ENCODE assay signal across 8 mouse cellular contexts in genomic region chr15:79455106-79455810, GRCm38 (mm10). TPM values are rescaled to one million over a fixed set of nuclear protein-coding genes. Genes with fewer than 3 reads are reported as not detected.
DNase-seq lines count a peak whose midpoint lies in the region; ATAC-seq and TF ChIP-seq lines count a peak whose summit lies in the region.

Gene Csnk1e (minus strand): TSS chr15:79455566.

- no peaks in the 10 kb centered on the region for H3K27me3 ChIP-seq in heart, adult 2 months (ENCODE audit: control insufficient read depth, insufficient read depth, low read length)
- H3K27me3 ChIP-seq in kidney, adult 2 months (replicated peaks; ENCODE audit: control insufficient read depth, insufficient read depth, low read length): no peaks in the 10 kb centered on the region
- H3K27me3 ChIP-seq in limb, embryonic 15.5 days: no peaks in the 10 kb centered on the region; the same call in 1 of the 2 replicates
- H3K27me3 ChIP-seq in midbrain, embryonic 15.5 days (replicated peaks): no peaks in the 10 kb centered on the region

- peak within 1 kb of the TSS; percentile 80 for H3K4me2 ChIP-seq in limb, embryonic 15.5 days
- peak within 1 kb of the TSS; percentile 55 for H3K4me2 ChIP-seq in midbrain, embryonic 15.5 days

- H3K9me3 ChIP-seq in limb, embryonic 15.5 days: no peaks in the 10 kb centered on the region
- H3K9me3 ChIP-seq in midbrain, embryonic 15.5 days: no peaks in the 10 kb centered on the region

- intact Hi-C loops in heart, adult 2 months (cut with DNase I): no loop called here

- peak within 1 kb of the TSS; percentile 58 for H3K9ac ChIP-seq in heart, adult 2 months (ENCODE audit: low read depth, low read length)
- peak within 1 kb of the TSS; percentile 28 for H3K9ac ChIP-seq in limb, embryonic 15.5 days
- H3K9ac ChIP-seq in midbrain, embryonic 15.5 days: peak within 1 kb of the TSS; percentile 16; the same call in 1 of the 2 replicates

- peak; percentile 63 for ATAC-seq in limb, embryonic 15.5 days (ENCODE audit: insufficient number of reproducible peaks, low FRiP score, low TSS enrichment, low read depth)
- no peak for ATAC-seq in midbrain, embryonic 15.5 days (replicated peaks)

- H3K4me3 ChIP-seq in heart, adult 2 months: peak within 1 kb of the TSS; percentile 28; the same call in 1 of the 2 replicates
- H3K4me3 ChIP-seq in kidney, adult 2 months (ENCODE audit: insufficient read depth, low read depth, low read length): peak within 1 kb of the TSS; percentile 41
- peak within 1 kb of the TSS; percentile 36 for H3K4me3 ChIP-seq in limb, embryonic 15.5 days
- peak within 1 kb of the TSS; percentile 27 for H3K4me3 ChIP-seq in midbrain, embryonic 15.5 days

- TF ChIP-seq POLR2A in heart, adult 2 months (IDR thresholded peaks at IDR 0.05; ENCODE audit: insufficient read depth, low read depth, low read length): 0 out of 2 replicates have a peak, but pooled peaks have one; percentile 11
- no peak for TF ChIP-seq POLR2A in kidney, adult 2 months (IDR thresholded peaks at IDR 0.05; ENCODE audit: low read depth, low read length)

- no peaks in the 10 kb centered on the region for H3K79me2 ChIP-seq in heart, adult 2 months (replicated peaks; ENCODE audit: control insufficient read depth, insufficient read depth, low read length)

- DNase-seq in urinary bladder, adult 18-20 months (ENCODE audit: low spot score in 2 of 2): peak; percentile 73 to 77
- no peak for DNase-seq in urinary bladder, postnatal 10 days (ENCODE audit: low spot score)
- DNase-seq in embryo, embryonic 11.5 days (ENCODE audit: low read depth, low spot score): peak; percentile 34
- peak; percentile 79 to 83 for DNase-seq in heart, adult 2 months
- DNase-seq in kidney, adult 2 months: peak; percentile 78
- peak; percentile 60 to 67 for DNase-seq in thymus, postnatal 36 days

- 7% methylated on average over 24 of the region's 24 CpGs for WGBS in heart, adult 2 months
- WGBS in kidney, adult 2 months: 3% methylated on average over 24 of the region's 24 CpGs
- WGBS in limb, embryonic 15.5 days: 2% methylated on average over 24 of the region's 24 CpGs
- 3% methylated on average over 24 of the region's 24 CpGs for WGBS in midbrain, embryonic 15.5 days

- H3K36me3 ChIP-seq in heart, adult 2 months (ENCODE audit: control insufficient read depth, insufficient read depth, low read length): no peaks in the 10 kb centered on the region
- no peaks in the 10 kb centered on the region for H3K36me3 ChIP-seq in kidney, adult 2 months (ENCODE audit: control insufficient read depth, insufficient read depth, low read length)
- no peaks in the 10 kb centered on the region for H3K36me3 ChIP-seq in limb, embryonic 15.5 days
- H3K36me3 ChIP-seq in midbrain, embryonic 15.5 days (replicated peaks): no peaks in the 10 kb centered on the region

- no peak for TF ChIP-seq CTCF in heart, adult 2 months (IDR thresholded peaks at IDR 0.05)
- no peak for TF ChIP-seq CTCF in kidney, adult 2 months (conservative IDR thresholded peaks at IDR 0.05; ENCODE audit: insufficient read depth, insufficient read length, low read depth, low read length)

- H3K27ac ChIP-seq in heart, adult 2 months: no peak within 1 kb of the TSS
- H3K27ac ChIP-seq in kidney, adult 2 months (ENCODE audit: insufficient read depth, low read depth, low read length): no peak within 1 kb of the TSS
- no peak within 1 kb of the TSS for H3K27ac ChIP-seq in limb, embryonic 15.5 days
- no peak within 1 kb of the TSS for H3K27ac ChIP-seq in midbrain, embryonic 15.5 days

- H3K4me1 ChIP-seq in heart, adult 2 months (ENCODE audit: control insufficient read depth, insufficient read depth, low read length): peaks cover 1% of the 10 kb centered on the region
- H3K4me1 ChIP-seq in kidney, adult 2 months (ENCODE audit: control insufficient read depth, insufficient read depth, low read length): peaks cover 3% of the 10 kb centered on the region; the same call in 1 of the 2 replicates
- H3K4me1 ChIP-seq in limb, embryonic 15.5 days: peaks cover 11% of the 10 kb centered on the region
- peaks cover 7% of the 10 kb centered on the region for H3K4me1 ChIP-seq in midbrain, embryonic 15.5 days

- TF ChIP-seq EP300 in heart, adult 2 months (IDR thresholded peaks at IDR 0.05; ENCODE audit: insufficient read depth, low read depth, low read length): no peak

RNA-seq across cellular contexts. Expression of gene Csnk1e, which starts in this region (rescaled TPM):
- 10 to 100 TPM; 46.5 to 48.3 TPM for total RNA-seq in heart, adult 2 months (2021)
- polyA plus RNA-seq in heart, adult 2 months (2012; rRNA removed): 62.6 and 63.6 TPM in 2 replicates
- 31.5 and 34.9 TPM in 2 replicates for polyA plus RNA-seq in kidney, adult 2 months (2012; rRNA removed)
- polyA plus RNA-seq in limb, embryonic 15.5 days (2015; fragmentation: Nextera tagmentation; extraction: Ambion mirVana): 81.0 and 82.7 TPM in 2 replicates
- polyA plus RNA-seq in midbrain, embryonic 15.5 days (2015; fragmentation: Nextera tagmentation; extraction: Ambion mirVana): 284 and 297 TPM in 2 replicates
